Mouse (Mus musculus) MN1 (cell line): ENCODE measurements at regions not wholly inside any gene's neighbourhood (a gene's known extent, or its start where the extent isn't known, plus 50 kb on each side); places are given as distances from the start of the nearest gene placed in this dataset.

Source experiments
- DNase-seq: peaks from one replicate; pipeline ENCODE4 v3.0.0-alpha.2; 2016; ENCODE audit warnings: low spot score

DNA sequence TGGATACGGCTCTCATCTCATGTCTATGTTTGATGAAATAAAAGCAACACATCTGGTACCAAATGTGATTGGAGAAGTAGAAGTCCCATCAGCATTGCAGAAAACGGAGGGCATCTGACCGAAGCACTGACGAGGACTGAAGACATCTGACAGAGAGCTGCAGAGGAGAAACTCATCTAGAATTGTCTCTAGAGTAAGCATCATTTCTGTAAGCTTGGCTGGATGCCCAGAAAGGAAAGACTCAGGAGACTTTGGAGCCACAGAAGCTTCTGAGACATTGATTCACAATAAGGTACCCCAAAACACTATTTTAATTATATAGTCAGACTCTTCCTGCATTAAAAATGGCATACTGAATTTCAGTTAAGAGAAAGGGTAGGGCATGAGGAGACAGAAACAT lies 326.6 kb downstream of the Gm597 start:
- peak; percentile 36 for DNase-seq

GRCm38 (mm10) chr1:28425371-28425770 lies 354.7 kb downstream of the Gm597 start:
- no peak for DNase-seq
